Mouse (Mus musculus) forebrain, embryonic 14.5 days (tissue): ENCODE results near the gene Tmem161a. TPM values are rescaled to one million over a fixed set of nuclear protein-coding genes. Genes with fewer than 3 reads are reported as not detected.

ENCODE experiments used
- ATAC-seq: fragments of 200-750 bp; cut with Nextera tagmentation; 2 replicates; pipeline ENCODE4 v1.8.0; 2017; ENCODE audit warnings: mild to moderate bottlenecking, moderate library complexity
- DNase-seq: peaks from one replicate; pipeline ENCODE4 v3.0.0-alpha.2; 2015; ENCODE audit warnings: low spot score
- H3K27ac ChIP-seq: fragments of 300-500 bp; sonication (generic); 2 replicates; pipeline ENCODE4 v1.5.1; 2014; ENCODE audit warnings: low read depth, mild to moderate bottlenecking, control low read depth, low read length, moderate library complexity
- H3K27me3 ChIP-seq: fragments of 300-500 bp; sonication (generic); replicated peaks from 2 replicates; pipeline ENCODE4 v1.6.1; 2014; ENCODE audit warnings: low read length, control low read depth, mixed read lengths; ENCODE audit not compliant: control insufficient read depth, insufficient read depth
- H3K36me3 ChIP-seq: fragments of 300-500 bp; sonication (generic); 2 replicates; pipeline ENCODE4 v1.6.1; 2014; ENCODE audit warnings: low read length, control low read depth; ENCODE audit not compliant: control insufficient read depth, insufficient read depth
- H3K4me1 ChIP-seq: fragments of 300-500 bp; sonication (generic); 2 replicates; pipeline ENCODE4 v1.6.1; 2014; ENCODE audit warnings: antibody characterized with exemption, low read length, control low read depth; ENCODE audit not compliant: control insufficient read depth, insufficient read depth
- H3K4me2 ChIP-seq: fragments of 300-500 bp; sonication (generic); 2 replicates; pipeline ENCODE4 v1.6.1; 2014; ENCODE audit warnings: mild to moderate bottlenecking, control low read depth, low read length
- H3K4me3 ChIP-seq: fragments of 300-500 bp; sonication (generic); 2 replicates; pipeline ENCODE4 v1.5.1; 2014; ENCODE audit warnings: low read depth, low read length, control low read depth
- H3K9ac ChIP-seq: fragments of 300-500 bp; sonication (generic); 2 replicates; pipeline ENCODE4 v1.6.1; 2014; ENCODE audit warnings: mild to moderate bottlenecking, low read length, control low read depth, moderate library complexity
- H3K9me3 ChIP-seq: fragments of 300-500 bp; sonication (generic); replicated peaks from 2 replicates; pipeline ENCODE4 v1.6.1; 2016; ENCODE audit warnings: low read length, control low read depth, mixed read lengths; ENCODE audit not compliant: control insufficient read depth
- WGBS: fragments of 180-500 bp; shearing (Covaris S2); extraction: QIAGEN DNeasy Blood & Tissue Kit; methylation state at CpG from one replicate; pipeline ENCODE4 v1.1.7; 2014; 5-methylcytosine and 5-hydroxymethylcytosine counted together
- polyA plus RNA-seq: library from polyadenylated mRNA; unstranded; fragments of >200 nt; fragmentation: Nextera tagmentation; extraction: Ambion mirVana; gene quantifications from 2 replicates; pipeline ENCODE4 v1.2.1, GENCODE M21; 2014

Tmem161a gene
- 36.7 and 40.8 TPM in 2 replicates for polyA plus RNA-seq

- H3K27ac ChIP-seq = no peak within 1 kb of the TSS
- DNase-seq (peak; percentile 98), ATAC-seq (peak; percentile 99)
- peaks cover 5% of the 10 kb centered on the region for H3K36me3 ChIP-seq
- no peaks in the 10 kb centered on the region for H3K9me3 ChIP-seq
- peak within 1 kb of the TSS; percentile 62 for H3K4me2 ChIP-seq
- 3% methylated on average over 27 of the region's 27 CpGs for WGBS
- H3K9ac ChIP-seq = peak within 1 kb of the TSS; percentile 69
- H3K4me1 ChIP-seq = peaks cover 7% of the 10 kb centered on the region; the same call in 1 of the 2 replicates
- H3K27me3 ChIP-seq = no peaks in the 10 kb centered on the region
- H3K4me3 ChIP-seq = peak within 1 kb of the TSS; percentile 54
Observed at GRCm38 (mm10) chr8:70172043-70172681, at the start of gene Tmem161a. Gene Tmem161a (plus strand): TSS chr8:70172356.

GRCm38 (mm10) chr8:70122863-70123262 is 49.3 kb upstream of the Tmem161a start:
- no peak overlapping the region for H3K9ac ChIP-seq
- ATAC-seq (no peak), DNase-seq (peak; percentile 24)
- 59% methylated on average over 2 of the region's 2 CpGs for WGBS
- H3K4me1 ChIP-seq = peaks cover 7% of the 10 kb centered on the region
- no peak overlapping the region for H3K4me3 ChIP-seq
- no peak overlapping the region for H3K4me2 ChIP-seq
- no peaks in the 10 kb centered on the region for H3K27me3 ChIP-seq
- H3K9me3 ChIP-seq = no peaks in the 10 kb centered on the region
- no peak overlapping the region for H3K27ac ChIP-seq
- no peaks in the 10 kb centered on the region for H3K36me3 ChIP-seq

GRCm38 (mm10) chr8:70124992-70125391 is 47.2 kb upstream of the Tmem161a start:
- DNase-seq = no peak
- 67% methylated on average over 8 of the region's 8 CpGs for WGBS
- H3K9ac ChIP-seq = no peak overlapping the region

GRCm38 (mm10) chr8:70128435-70128834 is 43.7 kb upstream of the Tmem161a start:
- DNase-seq = peak; percentile 73
- ATAC-seq = peak; percentile 32
- H3K36me3 ChIP-seq = peaks cover 11% of the 10 kb centered on the region
- H3K27me3 ChIP-seq = no peaks in the 10 kb centered on the region
- no peak overlapping the region for H3K4me2 ChIP-seq
- 52% methylated on average over 3 of the region's 3 CpGs for WGBS
- no peaks in the 10 kb centered on the region for H3K9me3 ChIP-seq
- no peak overlapping the region for H3K4me3 ChIP-seq
- peak overlapping the region; percentile 82 for H3K27ac ChIP-seq
- H3K4me1 ChIP-seq = peaks cover 14% of the 10 kb centered on the region
- 0 out of 2 replicates have a peak overlapping the region, but pooled peaks have one; percentile 2 for H3K9ac ChIP-seq

More at GRCm38 (mm10) chr8:70124992-70125391, 47.2 kb upstream of the Tmem161a start:
- ATAC-seq = no peak
- Histone ChIP-seq H3K27me3 (no peaks in the 10 kb centered on the region), H3K4me1 (peaks cover 10% of the 10 kb centered on the region; the same call in 1 of the 2 replicates), H3K4me3 (no peak overlapping the region), H3K27ac (no peak overlapping the region), H3K4me2 (no peak overlapping the region), H3K36me3 (no peaks in the 10 kb centered on the region), H3K9me3 (no peaks in the 10 kb centered on the region)

- no peaks in the 10 kb centered on the region for H3K9me3 ChIP-seq
- DNase-seq (peak; percentile 78), ATAC-seq (peak; percentile 56)
- no peak overlapping the region for H3K4me2 ChIP-seq
- 39% methylated on average over 9 of the region's 9 CpGs for WGBS
- peak overlapping the region; percentile 82 for H3K27ac ChIP-seq
- no peaks in the 10 kb centered on the region for H3K27me3 ChIP-seq
- peaks cover 14% of the 10 kb centered on the region for H3K4me1 ChIP-seq
- peak overlapping the region; percentile 13; the same call in 1 of the 2 replicates for H3K9ac ChIP-seq
- no peak overlapping the region for H3K4me3 ChIP-seq
- H3K36me3 ChIP-seq = peaks cover 21% of the 10 kb centered on the region
Observed at GRCm38 (mm10) chr8:70129309-70129952, 42.7 kb upstream of the Tmem161a start.

DNA sequence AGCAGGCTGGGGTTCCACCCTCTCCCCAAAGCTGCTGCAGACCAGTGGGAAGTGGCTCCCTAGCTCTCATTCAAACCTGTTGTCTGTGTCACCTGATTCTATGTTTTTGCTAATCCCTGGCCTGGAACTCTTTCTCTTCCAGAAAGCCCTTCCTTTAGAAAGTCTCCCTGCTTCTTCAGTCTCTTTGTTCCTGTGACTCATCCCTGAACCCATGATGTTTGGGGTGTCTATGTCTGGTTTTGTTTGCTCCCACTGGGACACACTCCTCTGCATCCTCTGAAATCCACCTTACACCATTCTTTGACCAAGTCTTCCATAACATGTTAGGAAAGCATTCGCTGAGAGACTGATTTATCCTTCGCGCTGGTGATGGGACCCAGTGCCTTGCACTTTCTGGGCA is 42.1 kb upstream of the Tmem161a start:
- no peak for DNase-seq
- Histone ChIP-seq H3K36me3 (peaks cover 27% of the 10 kb centered on the region), H3K9me3 (no peaks in the 10 kb centered on the region), H3K9ac (no peak overlapping the region), H3K27me3 (no peaks in the 10 kb centered on the region), H3K27ac (peak overlapping the region; percentile 82), H3K4me3 (no peak overlapping the region), H3K4me2 (no peak overlapping the region), H3K4me1 (peaks cover 14% of the 10 kb centered on the region)
- 88% methylated on average over 3 of the region's 3 CpGs for WGBS
- no peak for ATAC-seq

DNA sequence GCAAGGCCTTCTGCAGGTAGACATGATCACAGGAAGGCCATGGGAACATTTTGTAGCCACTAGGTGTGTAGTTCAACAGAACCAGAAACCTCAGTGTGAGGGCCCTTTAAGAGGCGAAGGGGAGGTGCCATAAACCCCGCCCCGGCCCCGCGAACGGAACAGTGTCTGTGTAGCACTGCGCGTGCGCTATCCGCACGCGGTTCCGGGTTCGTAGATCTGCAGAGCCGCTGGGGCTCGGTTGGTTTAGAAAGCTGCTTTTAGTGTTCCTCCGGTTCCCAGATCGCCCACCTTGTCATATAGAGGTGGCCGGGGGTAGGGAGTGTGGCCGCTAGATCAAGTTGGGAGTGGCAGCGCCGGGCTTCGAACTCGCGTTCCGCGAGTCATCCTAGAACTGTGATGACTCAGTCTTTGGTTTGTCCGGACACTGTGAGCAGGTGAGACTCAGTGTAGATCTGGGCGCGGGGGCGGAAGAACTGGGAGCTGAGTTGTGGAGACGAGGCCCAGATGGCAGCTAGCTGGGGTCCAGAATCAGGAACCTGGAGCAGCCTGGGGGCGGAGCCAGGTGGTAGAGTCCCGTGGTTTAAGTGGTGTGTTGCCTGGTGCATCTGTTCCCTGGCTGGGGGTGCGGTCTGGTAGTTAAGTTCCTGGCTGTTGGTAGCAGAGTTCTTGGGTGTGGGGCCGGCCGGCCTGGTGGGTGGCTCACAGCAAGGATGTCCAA is 40.8 kb upstream of the Tmem161a start, which contains the start of gene Nr2c2ap:
TSS of gene Nr2c2ap (plus strand) at position 168 of the 718 bp plus-strand sequence.
- no peak within 1 kb of the TSS for H3K27ac ChIP-seq
- H3K9ac ChIP-seq = peak within 1 kb of the TSS; percentile 76
- peaks cover 14% of the 10 kb centered on the region for H3K4me1 ChIP-seq
- peak within 1 kb of the TSS; percentile 72 for H3K4me3 ChIP-seq
- H3K9me3 ChIP-seq = no peaks in the 10 kb centered on the region
- WGBS = 1% methylated on average over 37 of the region's 37 CpGs
- DNase-seq = peak; percentile 94
- peaks cover 40% of the 10 kb centered on the region for H3K36me3 ChIP-seq
- H3K27me3 ChIP-seq = no peaks in the 10 kb centered on the region
- H3K4me2 ChIP-seq = peak within 1 kb of the TSS; percentile 81
- peak; percentile 85 for ATAC-seq

- Histone ChIP-seq H3K9ac (no peak overlapping the region), H3K27ac (no peak overlapping the region), H3K36me3 (peaks cover 40% of the 10 kb centered on the region), H3K4me1 (peaks cover 19% of the 10 kb centered on the region), H3K9me3 (no peaks in the 10 kb centered on the region), H3K27me3 (no peaks in the 10 kb centered on the region), H3K4me3 (no peak overlapping the region), H3K4me2 (no peak overlapping the region)
- ATAC-seq (no peak), DNase-seq (no peak)
- WGBS = 91% methylated on average over 5 of the region's 5 CpGs
Observed at GRCm38 (mm10) chr8:70134086-70134485, 38.1 kb upstream of the Tmem161a start.
